Mouse (Mus musculus) heart, postnatal 0 days (tissue): ENCODE measurements around the gene Btaf1.

ENCODE experiments used
- CTCF ChIP-seq: IDR thresholded peaks from 2 replicates; pipeline ENCODE4 v1.5.1; 2016; ENCODE audit warnings: antibody characterized with exemption, control low read depth, low read depth
- EP300 ChIP-seq: IDR thresholded peaks from 2 replicates; pipeline ENCODE4 v1.6.1; 2016; ENCODE audit warnings: antibody characterized with exemption, low read depth

DNA sequence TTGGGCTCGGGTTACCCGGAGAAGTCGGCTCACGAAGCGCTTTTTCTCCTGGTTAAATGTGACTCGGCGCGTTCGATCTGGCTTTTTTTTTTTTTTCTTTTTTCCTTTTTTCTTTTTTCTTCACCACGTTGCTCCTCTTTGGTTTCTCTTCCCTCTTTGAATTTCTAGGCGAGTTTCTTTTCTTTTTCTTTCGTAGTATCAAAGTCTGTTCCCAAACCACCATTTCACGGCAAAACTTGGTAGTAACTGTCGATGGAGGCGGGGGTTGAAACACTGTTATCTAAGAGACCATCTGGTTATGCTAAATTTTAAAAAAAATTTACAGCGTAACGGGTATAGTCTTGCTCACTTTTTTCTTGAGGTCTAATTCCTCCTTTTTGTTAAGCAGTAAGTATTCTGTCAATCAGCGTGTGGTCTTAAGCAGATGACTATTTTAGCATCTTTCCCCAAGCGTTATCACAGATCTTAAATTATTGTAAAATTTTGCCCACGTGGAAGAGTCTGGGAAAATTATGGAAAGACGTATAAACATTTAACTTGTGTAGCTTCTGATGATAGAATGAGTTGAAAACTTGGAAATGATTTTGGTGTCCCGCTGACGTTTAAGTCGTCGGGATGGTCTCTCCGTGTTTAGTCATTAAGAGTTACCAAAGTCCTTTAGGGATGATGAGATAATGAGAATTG, 816 bp downstream of the Btaf1 start:
- TF ChIP-seq CTCF = no peak
- no peak for TF ChIP-seq EP300
